Mouse (Mus musculus): ENCODE data around the gene Thbs1. TPM values are rescaled to one million over a fixed set of nuclear protein-coding genes. Genes with fewer than 3 reads are reported as not detected.

Gene Thbs1
- total RNA-seq, 2 experiments from 2014 or later: 2.0 to 2.2 TPM

GRCm38 (mm10) chr2:118112846-118113479 is 1.3 kb downstream of the Thbs1 start:
- intact Hi-C loops (cut with DNase I): loop anchor here (5.0 kb wide), 3 partner anchors 134 to 661 kb away; no protein-coding TSS in a partner anchor
- no peak for DNase-seq (ENCODE audit: low spot score in 2 of 2)

GRCm38 (mm10) chr2:118113808-118114524 is 2.3 kb downstream of the Thbs1 start:
- no peak for DNase-seq (ENCODE audit: low spot score in 2 of 2)
- intact Hi-C loops (cut with DNase I): loop anchor here (5.0 kb wide), 3 partner anchors 133 to 662 kb away; no protein-coding TSS in a partner anchor

GRCm38 (mm10) chr2:118114671-118115070 is 3.0 kb downstream of the Thbs1 start:
- no peak for DNase-seq (ENCODE audit: low spot score in 2 of 2)

GRCm38 (mm10) chr2:118115647-118116046 is 4.0 kb downstream of the Thbs1 start:
- intact Hi-C loops (cut with DNase I): no loop called here
- DNase-seq (ENCODE audit: low spot score in 2 of 2): no peak

More at GRCm38 (mm10) chr2:118114671-118115070, 3.0 kb downstream of the Thbs1 start:
- intact Hi-C loops (cut with DNase I): loop anchor here (5.0 kb wide), 3 partner anchors 133 to 662 kb away; no protein-coding TSS in a partner anchor

- peak in 1 of 2 experiments; percentile 9 for DNase-seq (ENCODE audit: low spot score in 2 of 2)
- intact Hi-C loops (cut with DNase I): no loop called here
These were observed 4.5 kb downstream of the Thbs1 start for GRCm38 (mm10) chr2:118116180-118116579.

- intact Hi-C loops (cut with DNase I): no loop called here
These were observed 5.1 kb downstream of the Thbs1 start for GRCm38 (mm10) chr2:118116754-118117290.

GRCm38 (mm10) chr2:118117401-118117800 is 5.7 kb downstream of the Thbs1 start:
- DNase-seq (ENCODE audit: low spot score in 2 of 2): no peak
- intact Hi-C loops (cut with DNase I): no loop called here

More at GRCm38 (mm10) chr2:118116754-118117290, 5.1 kb downstream of the Thbs1 start:
- no peak for DNase-seq (ENCODE audit: low spot score in 2 of 2)

- DNase-seq (ENCODE audit: low spot score in 2 of 2): no peak
- intact Hi-C loops (cut with DNase I): no loop called here
These were observed 6.4 kb downstream of the Thbs1 start for GRCm38 (mm10) chr2:118118045-118118444.

GRCm38 (mm10) chr2:118118515-118118914 is 6.8 kb downstream of the Thbs1 start:
- intact Hi-C loops (cut with DNase I): no loop called here
- no peak for DNase-seq (ENCODE audit: low spot score in 2 of 2)

- intact Hi-C loops (cut with DNase I): no loop called here
- DNase-seq (ENCODE audit: low spot score in 2 of 2): no peak
These were observed 8.0 kb downstream of the Thbs1 start for GRCm38 (mm10) chr2:118119684-118120083.

- intact Hi-C loops (cut with DNase I): no loop called here
- DNase-seq (ENCODE audit: low spot score in 2 of 2): no peak
These were observed 8.4 kb downstream of the Thbs1 start for GRCm38 (mm10) chr2:118120095-118120494.

GRCm38 (mm10) chr2:118120751-118121150 is 9.1 kb downstream of the Thbs1 start:
- DNase-seq (ENCODE audit: low spot score in 2 of 2): no peak
- intact Hi-C loops (cut with DNase I): no loop called here

GRCm38 (mm10) chr2:118122291-118122690 is 10.6 kb downstream of the Thbs1 start:
- no peak for DNase-seq (ENCODE audit: low spot score in 2 of 2)
- intact Hi-C loops (cut with DNase I): no loop called here

- intact Hi-C loops (cut with DNase I): no loop called here
- DNase-seq (ENCODE audit: low spot score in 2 of 2): no peak
These were observed 12.1 kb downstream of the Thbs1 start for GRCm38 (mm10) chr2:118123743-118124142.

GRCm38 (mm10) chr2:118124437-118124836 is 12.8 kb downstream of the Thbs1 start:
- intact Hi-C loops (cut with DNase I): no loop called here
- no peak for DNase-seq (ENCODE audit: low spot score in 2 of 2)

GRCm38 (mm10) chr2:118125211-118125939 is 13.7 kb downstream of the Thbs1 start:
- DNase-seq (ENCODE audit: low spot score in 2 of 2): no peak
- intact Hi-C loops (cut with DNase I): no loop called here

- intact Hi-C loops (cut with DNase I): no loop called here
- DNase-seq (ENCODE audit: low spot score in 2 of 2): no peak
These were observed 14.3 kb downstream of the Thbs1 start for GRCm38 (mm10) chr2:118125943-118126470.

- intact Hi-C loops (cut with DNase I): no loop called here
- no peak for DNase-seq (ENCODE audit: low spot score in 2 of 2)
These were observed 16.0 kb downstream of the Thbs1 start for GRCm38 (mm10) chr2:118127516-118128288.

GRCm38 (mm10) chr2:118128313-118128712 is 16.6 kb downstream of the Thbs1 start:
- no peak for DNase-seq (ENCODE audit: low spot score in 2 of 2)

More at GRCm38 (mm10) chr2:118128313-118128712, 16.6 kb downstream of the Thbs1 start:
- intact Hi-C loops (cut with DNase I): no loop called here
